Mouse (Mus musculus): Measurements from ENCODE around the gene Gm8122.
"Not testable (repeated sequence)": the region's sequence is repeated elsewhere in the genome, so short reads cannot be mapped to it uniquely, and the experiment has no call there.

Gene Gm8122

DNA sequence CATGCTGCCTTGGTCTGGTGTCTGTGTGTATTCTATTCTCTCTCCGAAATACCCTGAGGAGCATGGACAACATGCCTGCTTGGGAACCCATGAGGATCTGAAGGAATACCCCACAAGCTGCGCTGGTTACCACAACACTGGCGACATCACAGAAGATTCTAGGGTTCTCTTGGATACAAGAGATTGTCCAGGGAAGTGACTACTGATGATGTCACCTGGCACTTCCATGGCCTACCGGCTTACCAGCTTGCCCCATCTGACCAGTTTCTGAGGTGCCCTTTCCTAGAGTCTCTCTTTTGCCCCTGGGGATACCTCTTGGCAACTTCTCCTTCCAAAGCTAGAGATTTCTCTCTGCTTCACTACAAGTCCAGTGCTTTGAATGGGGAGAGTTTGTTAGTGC is at the start of gene Gm8122:
Gene Gm8122 (minus strand): TSS at position 101 of the 400 bp plus-strand sequence.
- DNase-seq (ENCODE audit: low spot score in 2 of 2): not testable (repeated sequence)

DNA sequence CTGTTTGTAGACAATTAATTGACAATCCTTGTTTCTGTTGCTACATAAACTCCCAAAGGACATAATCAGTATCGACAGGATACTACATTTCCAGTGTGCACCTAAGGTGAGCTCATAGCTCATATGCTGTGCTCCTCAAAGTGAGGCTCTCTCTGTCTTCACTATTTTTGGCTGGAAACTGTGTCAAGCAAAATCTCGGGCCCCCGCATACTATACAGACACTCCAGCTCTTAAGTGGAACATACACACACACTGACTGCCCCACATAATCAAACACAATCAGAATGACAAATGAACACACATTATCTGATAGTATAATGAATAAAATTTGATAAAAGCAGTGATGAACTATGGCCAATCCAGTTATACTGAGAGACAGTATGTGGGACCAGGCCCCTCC is 43.6 kb upstream of the Gm8122 start:
- not testable (repeated sequence) for DNase-seq (ENCODE audit: low spot score in 2 of 2)

DNA sequence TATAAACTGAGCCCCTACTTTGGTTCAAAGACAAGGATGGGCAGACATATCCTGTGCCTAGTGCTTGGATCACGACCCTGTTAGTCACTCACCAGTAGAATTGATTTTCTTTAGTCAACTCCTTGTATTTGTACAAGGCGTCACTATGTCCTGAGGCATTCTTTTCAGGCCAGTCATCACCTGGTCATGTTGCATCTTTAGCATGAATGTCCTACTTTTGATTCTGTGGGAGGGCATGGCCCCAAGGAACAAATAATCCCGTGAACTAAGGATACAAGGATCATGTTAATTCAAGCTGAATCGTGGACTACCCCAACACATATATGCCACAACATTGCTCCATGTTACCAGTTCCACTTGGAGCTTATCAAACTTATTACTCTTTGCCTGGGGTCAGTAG is 43.0 kb upstream of the Gm8122 start:
- DNase-seq (ENCODE audit: low spot score in 2 of 2): not testable (repeated sequence)

GRCm38 (mm10) chr14:43277468-43277867 is 42.4 kb upstream of the Gm8122 start:
- not testable (repeated sequence) for DNase-seq (ENCODE audit: low spot score in 2 of 2)

- DNase-seq (ENCODE audit: low spot score in 2 of 2): not testable (repeated sequence)
Observed at GRCm38 (mm10) chr14:43275752-43276151, 40.6 kb upstream of the Gm8122 start.

GRCm38 (mm10) chr14:43274986-43275511 is 39.9 kb upstream of the Gm8122 start, which contains the start of gene Gm9732:
TSS of gene Gm9732 (plus strand) at chr14:43275036.
- DNase-seq (ENCODE audit: low spot score in 2 of 2): not testable (repeated sequence)

GRCm38 (mm10) chr14:43273161-43273560 is 38.1 kb upstream of the Gm8122 start:
- not testable (repeated sequence) for DNase-seq (ENCODE audit: low spot score in 2 of 2)

- not testable (repeated sequence) for DNase-seq (ENCODE audit: low spot score in 2 of 2)
Observed at GRCm38 (mm10) chr14:43269211-43269610, 34.1 kb upstream of the Gm8122 start.

GRCm38 (mm10) chr14:43268521-43269084 is 33.5 kb upstream of the Gm8122 start:
- DNase-seq (ENCODE audit: low spot score in 2 of 2): not testable (repeated sequence)

DNA sequence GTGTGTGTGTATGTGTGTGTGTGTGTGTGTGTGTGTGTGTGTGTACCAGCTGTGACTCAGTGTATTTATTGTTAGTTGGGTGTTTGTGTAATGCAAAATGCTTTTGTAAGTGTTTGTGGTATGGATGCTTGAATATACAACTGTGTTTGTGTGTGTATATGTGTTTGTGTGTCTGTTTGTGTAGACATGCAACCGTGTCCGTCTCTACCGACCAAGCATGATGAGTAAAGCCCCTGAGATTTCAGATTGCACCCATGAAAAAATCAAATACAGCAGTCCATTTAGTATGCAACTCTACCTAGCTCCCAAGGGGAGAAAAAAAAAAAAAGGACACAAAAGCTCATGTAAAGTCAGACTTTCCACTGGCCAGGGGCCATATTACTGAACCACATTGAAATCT is 28.3 kb upstream of the Gm8122 start:
- DNase-seq (ENCODE audit: low spot score in 2 of 2): not testable (repeated sequence)

GRCm38 (mm10) chr14:43258349-43258748 is 23.2 kb upstream of the Gm8122 start, which contains the start of gene Gm8126:
TSS of gene Gm8126 (plus strand) at chr14:43258649.
- DNase-seq (ENCODE audit: low spot score in 2 of 2): not testable (repeated sequence)

DNA sequence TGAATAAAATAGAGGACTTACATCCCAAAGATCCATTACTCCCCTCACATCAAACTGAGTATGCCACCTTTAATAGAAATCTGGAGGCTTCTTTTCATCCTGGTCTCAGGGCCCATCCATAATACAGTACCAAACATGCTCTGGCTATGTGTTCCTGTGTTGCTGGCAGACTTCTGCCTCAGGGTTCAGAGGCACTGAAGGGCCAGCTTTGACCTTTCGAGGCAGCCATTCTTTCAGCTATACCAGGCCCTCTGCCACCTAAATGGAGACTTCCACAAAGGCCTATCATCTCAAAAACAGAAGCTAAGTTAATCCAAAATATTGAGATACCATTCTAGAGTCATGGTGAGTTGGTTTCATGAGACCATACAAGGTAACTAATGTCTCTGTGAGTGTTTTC is 21.4 kb upstream of the Gm8122 start:
- DNase-seq (ENCODE audit: low spot score in 2 of 2): not testable (repeated sequence)

- not testable (repeated sequence) for DNase-seq (ENCODE audit: low spot score in 2 of 2)
Observed at GRCm38 (mm10) chr14:43250549-43251253, 15.6 kb upstream of the Gm8122 start.

- DNase-seq (ENCODE audit: low spot score in 2 of 2): peak in 1 of 2 experiments; percentile 11
Observed at GRCm38 (mm10) chr14:43249611-43250170, 14.6 kb upstream of the Gm8122 start.

GRCm38 (mm10) chr14:43237769-43238168 is 2.7 kb upstream of the Gm8122 start:
- DNase-seq (ENCODE audit: low spot score in 2 of 2): not testable (repeated sequence)
